Mouse (Mus musculus) CD8-positive naive resting alpha-beta T cell, adult 2 months (primary cell): ENCODE measurements around the gene Alpl.
A peak's percentile ranks its signal among the peaks of the same experiment; 100 is the strongest.

Source experiments
- DNase-seq, 2 experiments: peaks; one replicate each; pipeline ENCODE4 v3.0.0; 2022; ENCODE audit warnings: low read depth in 2 of 2, low spot score in 2 of 2

The Alpl gene

GRCm38 (mm10) chr4:137771749-137772148 is 24.4 kb downstream of the Alpl start:
- DNase-seq, result no peak

GRCm38 (mm10) chr4:137770901-137771612 is 25.1 kb downstream of the Alpl start:
- no peak for DNase-seq

GRCm38 (mm10) chr4:137769635-137770034 is 26.5 kb downstream of the Alpl start:
- no peak for DNase-seq

- DNase-seq, result no peak
Measured at GRCm38 (mm10) chr4:137768831-137769230, 27.4 kb downstream of the Alpl start.

- DNase-seq, result no peak
Measured at GRCm38 (mm10) chr4:137768381-137768780, 27.8 kb downstream of the Alpl start.

- no peak for DNase-seq
Measured at GRCm38 (mm10) chr4:137766365-137766764, 29.8 kb downstream of the Alpl start.

- no peak for DNase-seq
Measured at GRCm38 (mm10) chr4:137765554-137765971, 30.6 kb downstream of the Alpl start.

- DNase-seq, result no peak
Measured at GRCm38 (mm10) chr4:137764621-137765020, 31.6 kb downstream of the Alpl start.

- DNase-seq, result no peak
Measured at GRCm38 (mm10) chr4:137763920-137764495, 32.2 kb downstream of the Alpl start.

GRCm38 (mm10) chr4:137762886-137763285 is 33.3 kb downstream of the Alpl start:
- peak; percentile 18 to 24 for DNase-seq

GRCm38 (mm10) chr4:137754446-137754845 is 41.7 kb downstream of the Alpl start:
- DNase-seq, result no peak

GRCm38 (mm10) chr4:137753199-137753598 is 43.0 kb downstream of the Alpl start:
- DNase-seq, result no peak

- no peak for DNase-seq
Measured at GRCm38 (mm10) chr4:137752471-137752870, 43.7 kb downstream of the Alpl start.

- DNase-seq, result no peak
Measured at GRCm38 (mm10) chr4:137751717-137752116, 44.5 kb downstream of the Alpl start.

- no peak for DNase-seq
Measured at GRCm38 (mm10) chr4:137751310-137751709, 44.9 kb downstream of the Alpl start.

GRCm38 (mm10) chr4:137750121-137750520 is 46.1 kb downstream of the Alpl start:
- no peak for DNase-seq

GRCm38 (mm10) chr4:137749680-137750079 is 46.5 kb downstream of the Alpl start:
- no peak for DNase-seq

GRCm38 (mm10) chr4:137748726-137749125 is 47.5 kb downstream of the Alpl start:
- DNase-seq, result no peak

GRCm38 (mm10) chr4:137747590-137747989 is 48.6 kb downstream of the Alpl start:
- DNase-seq, result no peak

GRCm38 (mm10) chr4:137747091-137747490 is 49.1 kb downstream of the Alpl start:
- no peak for DNase-seq

- DNase-seq, result peak in 1 of 2 experiments; percentile 20
Measured at GRCm38 (mm10) chr4:137744433-137744918, 51.7 kb downstream of the Alpl start.

GRCm38 (mm10) chr4:137743791-137744190 is 52.4 kb downstream of the Alpl start:
- DNase-seq, result no peak

- no peak for DNase-seq
Measured at GRCm38 (mm10) chr4:137740350-137740749, 55.8 kb downstream of the Alpl start.
